Mouse (Mus musculus): Measurements from ENCODE around the gene Msrb1. TPM values are rescaled to one million over a fixed set of nuclear protein-coding genes. Genes with fewer than 3 reads are reported as not detected.
"Not testable (repeated sequence)": the region's sequence is repeated elsewhere in the genome, so short reads cannot be mapped to it uniquely, and the experiment has no call there.

Gene Msrb1
- polyA plus RNA-seq, 1 experiment from 2014 or later = 27.2 TPM

GRCm38 (mm10) chr17:24715556-24715955 is 20.9 kb upstream of the Msrb1 start:
- H3K27me3 ChIP-seq (ENCODE audit: control insufficient read depth, insufficient read depth, low read length) = no peaks in the 10 kb centered on the region
- H3K4me3 ChIP-seq (ENCODE audit: low read depth, low read length) = no peak overlapping the region
- H3K4me2 ChIP-seq (ENCODE audit: low read depth) = no peak overlapping the region
- H3K9ac ChIP-seq (ENCODE audit: low read length) = no peak overlapping the region
- no peaks in the 10 kb centered on the region for H3K4me1 ChIP-seq (ENCODE audit: control insufficient read depth, insufficient read depth, low read length)
- no peaks in the 10 kb centered on the region for H3K9me3 ChIP-seq (ENCODE audit: control insufficient read depth, low read length)
- peaks cover 4% of the 10 kb centered on the region; the same call in 1 of the 2 replicates for H3K36me3 ChIP-seq (ENCODE audit: control insufficient read depth, insufficient read depth, low read length)
- DNase-seq (ENCODE audit: low spot score) = no peak
- ATAC-seq (ENCODE audit: insufficient read depth, low FRiP score, low TSS enrichment) = no peak
- WGBS = 59% methylated on average over 6 of the region's 6 CpGs
- H3K27ac ChIP-seq (ENCODE audit: low read depth, low read length) = no peak overlapping the region

DNA sequence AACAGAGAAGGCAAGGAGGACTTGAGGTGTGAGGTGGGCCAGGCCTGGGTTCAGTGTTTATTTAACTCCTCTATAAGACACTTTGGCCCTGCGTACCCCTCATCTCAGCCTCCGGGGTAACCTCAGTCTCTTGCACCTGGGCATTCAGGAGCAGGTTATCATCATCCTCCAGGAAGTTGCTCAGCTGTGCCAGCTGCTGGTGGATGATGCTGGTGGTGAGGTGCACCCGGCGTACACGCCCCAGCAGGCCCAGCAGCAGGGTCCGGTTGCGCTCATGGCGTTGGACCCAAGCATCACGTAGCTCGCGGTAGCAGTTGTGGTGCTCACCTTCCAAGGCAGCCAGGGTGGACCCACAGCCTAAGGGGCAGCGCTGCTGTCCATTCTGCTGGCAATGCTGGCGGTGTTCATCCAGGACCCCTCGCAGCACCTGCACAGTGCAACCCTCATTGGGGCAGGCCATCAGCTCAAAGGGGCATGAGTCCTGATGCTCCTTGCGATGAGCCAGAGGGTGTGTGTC is 20.2 kb upstream of the Msrb1 start:
- Histone ChIP-seq H3K4me3 (ENCODE audit: low read depth, low read length) (no peak overlapping the region), H3K9me3 (ENCODE audit: control insufficient read depth, low read length) (no peaks in the 10 kb centered on the region), H3K27ac (ENCODE audit: low read depth, low read length) (no peak overlapping the region), H3K4me2 (ENCODE audit: low read depth) (no peak overlapping the region), H3K4me1 (ENCODE audit: control insufficient read depth, insufficient read depth, low read length) (peaks cover 3% of the 10 kb centered on the region; the same call in 1 of the 2 replicates), H3K9ac (ENCODE audit: low read length) (no peak overlapping the region), H3K36me3 (ENCODE audit: control insufficient read depth, insufficient read depth, low read length) (peaks cover 4% of the 10 kb centered on the region), H3K27me3 (ENCODE audit: control insufficient read depth, insufficient read depth, low read length) (no peaks in the 10 kb centered on the region)
- ATAC-seq (ENCODE audit: insufficient read depth, low FRiP score, low TSS enrichment) = no peak
- no peak for DNase-seq (ENCODE audit: low spot score)
- whole genome bisulfite sequencing = 95% methylated on average over 15 of the region's 15 CpGs

DNA sequence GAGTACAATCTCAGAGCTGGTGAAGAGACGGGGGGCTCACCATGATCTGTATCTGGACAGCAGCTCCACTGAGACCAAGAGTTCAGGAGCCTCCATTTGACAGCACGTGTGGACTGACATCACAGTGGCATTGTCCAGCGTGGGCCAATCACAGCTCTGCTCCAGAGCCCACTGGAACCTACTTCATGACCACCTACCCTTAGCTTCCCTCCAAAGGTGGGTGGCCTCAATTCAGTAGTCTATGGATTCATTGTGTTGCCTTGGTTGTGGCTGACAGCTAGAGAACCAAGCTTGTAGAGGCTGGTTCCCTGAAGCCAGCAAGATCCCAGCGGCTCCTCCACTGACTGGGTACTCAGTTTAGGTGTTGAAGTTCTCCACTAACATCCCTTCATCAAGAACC is 18.5 kb upstream of the Msrb1 start, which contains the start of the genes Rnf151 and Rps2:
Gene Rnf151, minus strand, starts transcription at position 121 of the 400 bp plus-strand sequence.
Gene Rps2, plus strand, starts transcription at position 174 of the 400 bp plus-strand sequence.
- H3K4me3 ChIP-seq (ENCODE audit: low read depth, low read length) = peak within 1 kb of the TSS; percentile 74
- no peaks in the 10 kb centered on the region for H3K27me3 ChIP-seq (ENCODE audit: control insufficient read depth, insufficient read depth, low read length)
- no peak within 1 kb of the TSS for H3K9ac ChIP-seq (ENCODE audit: low read length)
- peak within 1 kb of the TSS; percentile 51 for H3K4me2 ChIP-seq (ENCODE audit: low read depth)
- H3K9me3 ChIP-seq (ENCODE audit: control insufficient read depth, low read length) = no peaks in the 10 kb centered on the region
- ATAC-seq (ENCODE audit: insufficient read depth, low FRiP score, low TSS enrichment) (no peak), DNase-seq (ENCODE audit: low spot score) (no peak)
- no peak within 1 kb of the TSS for H3K27ac ChIP-seq (ENCODE audit: low read depth, low read length)
- H3K36me3 ChIP-seq (ENCODE audit: control insufficient read depth, insufficient read depth, low read length) = peaks cover 10% of the 10 kb centered on the region
- peaks cover 10% of the 10 kb centered on the region for H3K4me1 ChIP-seq (ENCODE audit: control insufficient read depth, insufficient read depth, low read length)
- WGBS = 80% methylated on average over 4 of the region's 4 CpGs

DNA sequence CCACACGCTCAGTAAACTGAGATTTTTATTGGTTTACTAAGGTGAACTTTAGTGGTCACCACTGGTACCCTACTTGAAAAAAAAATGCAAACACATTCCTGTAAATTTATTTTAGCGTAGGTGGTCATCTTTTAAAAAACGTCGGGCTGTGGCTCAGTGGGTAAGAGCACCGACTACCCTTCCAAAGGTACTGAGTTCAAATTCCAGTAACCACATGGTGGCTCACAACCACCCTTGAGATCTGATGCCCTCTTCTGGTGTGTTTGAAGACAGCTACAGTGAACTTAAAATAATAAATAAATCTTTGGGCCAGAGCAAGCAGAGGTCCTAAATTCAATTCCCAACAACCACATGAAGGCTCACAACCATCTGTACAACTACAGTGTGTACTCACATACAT is 17.5 kb upstream of the Msrb1 start:
- ATAC-seq (ENCODE audit: insufficient read depth, low FRiP score, low TSS enrichment); DNase-seq (ENCODE audit: low spot score); H3K9me3 ChIP-seq (ENCODE audit: control insufficient read depth, low read length); H3K27me3 ChIP-seq (ENCODE audit: control insufficient read depth, insufficient read depth, low read length); H3K27ac ChIP-seq (ENCODE audit: low read depth, low read length): not testable (repeated sequence)
- peak overlapping the region; percentile 75 for H3K9ac ChIP-seq (ENCODE audit: low read length)
- peak overlapping the region; percentile 51 for H3K4me2 ChIP-seq (ENCODE audit: low read depth)
- 58% methylated on average over 5 of the region's 5 CpGs for WGBS
- H3K4me3 ChIP-seq (ENCODE audit: low read depth, low read length) = peak overlapping the region; percentile 74
- peaks cover 10% of the 10 kb centered on the region for H3K36me3 ChIP-seq (ENCODE audit: control insufficient read depth, insufficient read depth, low read length)
- H3K4me1 ChIP-seq (ENCODE audit: control insufficient read depth, insufficient read depth, low read length) = peaks cover 10% of the 10 kb centered on the region

DNA sequence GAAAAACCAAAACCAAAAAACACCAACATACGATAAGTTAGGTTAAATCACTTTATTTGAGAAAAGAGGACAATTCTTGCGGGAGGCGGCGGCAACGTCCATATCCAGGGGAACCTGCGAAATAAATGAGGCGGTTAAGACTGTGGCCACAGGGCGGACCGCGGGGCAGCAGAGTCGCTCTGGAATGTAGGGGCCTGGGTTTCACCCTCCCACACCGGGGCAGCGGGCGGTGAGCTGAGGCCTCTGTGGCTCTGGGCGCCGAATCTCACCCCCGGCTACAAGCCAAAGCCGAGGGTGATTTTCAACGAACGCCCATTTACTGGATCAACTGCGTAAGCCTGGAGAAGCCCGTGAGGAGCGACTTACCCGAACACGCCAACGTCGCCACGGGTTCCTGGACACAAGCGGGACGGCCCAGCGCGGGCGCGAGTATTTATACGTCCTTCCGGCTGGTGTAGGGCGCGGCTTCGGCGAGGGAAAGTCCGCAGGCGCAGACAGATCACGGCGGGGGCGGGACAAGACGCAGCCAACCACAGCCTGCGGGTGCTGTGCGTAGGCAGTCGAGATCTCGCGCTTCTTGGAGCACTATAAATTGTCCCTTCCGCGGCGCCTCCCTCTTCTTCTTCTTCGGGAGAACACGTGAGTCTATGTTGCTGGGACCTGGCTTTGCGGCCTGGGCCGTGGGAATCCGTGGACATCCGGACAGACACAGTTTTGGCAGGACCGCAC is 16.8 kb upstream of the Msrb1 start:
- DNase-seq (ENCODE audit: low spot score) = peak; percentile 99
- no peaks in the 10 kb centered on the region for H3K27me3 ChIP-seq (ENCODE audit: control insufficient read depth, insufficient read depth, low read length)
- peak overlapping the region; percentile 84 for H3K4me2 ChIP-seq (ENCODE audit: low read depth)
- peak overlapping the region; percentile 77 for H3K27ac ChIP-seq (ENCODE audit: low read depth, low read length)
- H3K36me3 ChIP-seq (ENCODE audit: control insufficient read depth, insufficient read depth, low read length) = peaks cover 10% of the 10 kb centered on the region
- H3K9ac ChIP-seq (ENCODE audit: low read length) = peak overlapping the region; percentile 90
- H3K4me3 ChIP-seq (ENCODE audit: low read depth, low read length) = peak overlapping the region; percentile 74
- peaks cover 10% of the 10 kb centered on the region for H3K4me1 ChIP-seq (ENCODE audit: control insufficient read depth, insufficient read depth, low read length)
- peak; percentile 96 for ATAC-seq (ENCODE audit: insufficient read depth, low FRiP score, low TSS enrichment)
- no peaks in the 10 kb centered on the region for H3K9me3 ChIP-seq (ENCODE audit: control insufficient read depth, low read length)
- WGBS = under 1% methylated on average over 61 of the region's 61 CpGs

GRCm38 (mm10) chr17:24720616-24721015 is 15.8 kb upstream of the Msrb1 start:
- Histone ChIP-seq H3K4me3 (ENCODE audit: low read depth, low read length) (peak overlapping the region; percentile 74), H3K9ac (ENCODE audit: low read length) (peak overlapping the region; percentile 90), H3K4me2 (ENCODE audit: low read depth) (peak overlapping the region; percentile 84), H3K4me1 (ENCODE audit: control insufficient read depth, insufficient read depth, low read length) (peaks cover 10% of the 10 kb centered on the region), H3K36me3 (ENCODE audit: control insufficient read depth, insufficient read depth, low read length) (peaks cover 10% of the 10 kb centered on the region)
- not testable (repeated sequence) for DNase-seq (ENCODE audit: low spot score); H3K9me3 ChIP-seq (ENCODE audit: control insufficient read depth, low read length); ATAC-seq (ENCODE audit: insufficient read depth, low FRiP score, low TSS enrichment); H3K27ac ChIP-seq (ENCODE audit: low read depth, low read length); H3K27me3 ChIP-seq (ENCODE audit: control insufficient read depth, insufficient read depth, low read length)
- 1% methylated on average over 11 of the region's 11 CpGs for WGBS

GRCm38 (mm10) chr17:24721383-24721955 is 15.0 kb upstream of the Msrb1 start:
- ATAC-seq (ENCODE audit: insufficient read depth, low FRiP score, low TSS enrichment); H3K27ac ChIP-seq (ENCODE audit: low read depth, low read length); H3K9me3 ChIP-seq (ENCODE audit: control insufficient read depth, low read length); DNase-seq (ENCODE audit: low spot score); H3K36me3 ChIP-seq (ENCODE audit: control insufficient read depth, insufficient read depth, low read length); H3K27me3 ChIP-seq (ENCODE audit: control insufficient read depth, insufficient read depth, low read length): not testable (repeated sequence)
- peak overlapping the region; percentile 74 for H3K4me3 ChIP-seq (ENCODE audit: low read depth, low read length)
- H3K4me1 ChIP-seq (ENCODE audit: control insufficient read depth, insufficient read depth, low read length) = peaks cover 10% of the 10 kb centered on the region
- H3K9ac ChIP-seq (ENCODE audit: low read length) = peak overlapping the region; percentile 15; the same call in 1 of the 2 replicates
- peak overlapping the region; percentile 84 for H3K4me2 ChIP-seq (ENCODE audit: low read depth)
- WGBS = 65% methylated on average over 7 of the region's 7 CpGs

- Histone ChIP-seq H3K4me1 (ENCODE audit: control insufficient read depth, insufficient read depth, low read length) (peaks cover 10% of the 10 kb centered on the region), H3K4me3 (ENCODE audit: low read depth, low read length) (peak overlapping the region; percentile 15), H3K27me3 (ENCODE audit: control insufficient read depth, insufficient read depth, low read length) (no peaks in the 10 kb centered on the region), H3K36me3 (ENCODE audit: control insufficient read depth, insufficient read depth, low read length) (peaks cover 6% of the 10 kb centered on the region; the same call in 1 of the 2 replicates), H3K27ac (ENCODE audit: low read depth, low read length) (no peak overlapping the region), H3K9me3 (ENCODE audit: control insufficient read depth, low read length) (no peaks in the 10 kb centered on the region), H3K4me2 (ENCODE audit: low read depth) (peak overlapping the region; percentile 24; the same call in 1 of the 2 replicates), H3K9ac (ENCODE audit: low read length) (no peak overlapping the region)
- 38% methylated on average over 13 of the region's 13 CpGs for WGBS
- no peak for ATAC-seq (ENCODE audit: insufficient read depth, low FRiP score, low TSS enrichment)
- no peak for DNase-seq (ENCODE audit: low spot score)
Measured at GRCm38 (mm10) chr17:24722220-24722924, 14.1 kb upstream of the Msrb1 start.
